Mouse (Mus musculus): ENCODE data around the gene Smc1b. TPM values are rescaled to one million over a fixed set of nuclear protein-coding genes. Genes with fewer than 3 reads are reported as not detected.

The Smc1b gene
- polyA plus RNA-seq, 1 experiment, result 0.23 TPM

GRCm38 (mm10) chr15:85016951-85017664 is 114.7 kb downstream of the Smc1b start, which contains the start of gene Upk3a:
TSS of gene Upk3a (plus strand) at chr15:85017141.
- DNase-seq, result peak; percentile 43 to 53
- Histone ChIP-seq H3K27me3 (ENCODE audit: control insufficient read depth, insufficient read depth, low read length) (no peaks in the 10 kb centered on the region), H3K27ac (ENCODE audit: insufficient read depth, low read length) (no peak within 1 kb of the TSS), H3K4me1 (ENCODE audit: control insufficient read depth, insufficient read depth, low read length) (peaks cover 5% of the 10 kb centered on the region; the same call in 1 of the 2 replicates), H3K4me3 (replicated peaks; ENCODE audit: insufficient read depth, low read depth, low read length) (no peak within 1 kb of the TSS)
- TF ChIP-seq POLR2A (IDR thresholded peaks at IDR 0.05; ENCODE audit: borderline replicate concordance, insufficient read depth, low read length), result no peak
- no peak for TF ChIP-seq CTCF (IDR thresholded peaks at IDR 0.05; ENCODE audit: borderline replicate concordance, insufficient read depth, low read depth, low read length)
- WGBS, result 20% methylated on average over 21 of the region's 21 CpGs

- Histone ChIP-seq H3K4me1 (ENCODE audit: control insufficient read depth, insufficient read depth, low read length) (peaks cover 5% of the 10 kb centered on the region; the same call in 1 of the 2 replicates), H3K27ac (ENCODE audit: insufficient read depth, low read length) (no peak overlapping the region), H3K4me3 (replicated peaks; ENCODE audit: insufficient read depth, low read depth, low read length) (no peak overlapping the region), H3K27me3 (ENCODE audit: control insufficient read depth, insufficient read depth, low read length) (no peaks in the 10 kb centered on the region)
- whole genome bisulfite sequencing, result 16% methylated on average over 11 of the region's 11 CpGs
- no peak for DNase-seq
- TF ChIP-seq CTCF (IDR thresholded peaks at IDR 0.05; ENCODE audit: borderline replicate concordance, insufficient read depth, low read depth, low read length) (no peak), POLR2A (IDR thresholded peaks at IDR 0.05; ENCODE audit: borderline replicate concordance, insufficient read depth, low read length) (no peak)
Observed at GRCm38 (mm10) chr15:85015771-85016170, 116.0 kb downstream of the Smc1b start.

Other genes with a start within 250 kb of the Smc1b start
- gene Gm29666, start 211.9 kb downstream of the Smc1b start, polyA plus RNA-seq (2012; rRNA removed), result 1.9 and 2.2 TPM in 2 replicates
- 17.5 and 18.9 TPM in 2 replicates for gene Nup50, start 208.6 kb downstream of the Smc1b start, polyA plus RNA-seq (2012; rRNA removed)
- 100 and 116 TPM in 2 replicates for gene 5031439G07Rik, start 143.4 kb downstream of the Smc1b start, polyA plus RNA-seq (2012; rRNA removed)
- gene Upk3a, start 114.8 kb downstream of the Smc1b start, polyA plus RNA-seq (2012; rRNA removed), result 0.20 and 0.22 TPM in 2 replicates
- gene Fam118a, start 103.0 kb downstream of the Smc1b start, polyA plus RNA-seq (2012; rRNA removed), result 17.1 and 17.4 TPM in 2 replicates
- 0.13 and 0.29 TPM in 2 replicates for gene Ribc2, start 114 bp upstream of the Smc1b start, polyA plus RNA-seq (2012; rRNA removed)
- 6.9 and 10.1 TPM in 2 replicates for gene Fbln1, start 74.0 kb upstream of the Smc1b start, polyA plus RNA-seq (2012; rRNA removed)
- gene Atxn10, start 204.3 kb upstream of the Smc1b start, polyA plus RNA-seq (2012; rRNA removed), result 271 and 274 TPM in 2 replicates